Comparison of ENCODE assay signal across 9 mouse cellular contexts in the genomic region with DNA sequence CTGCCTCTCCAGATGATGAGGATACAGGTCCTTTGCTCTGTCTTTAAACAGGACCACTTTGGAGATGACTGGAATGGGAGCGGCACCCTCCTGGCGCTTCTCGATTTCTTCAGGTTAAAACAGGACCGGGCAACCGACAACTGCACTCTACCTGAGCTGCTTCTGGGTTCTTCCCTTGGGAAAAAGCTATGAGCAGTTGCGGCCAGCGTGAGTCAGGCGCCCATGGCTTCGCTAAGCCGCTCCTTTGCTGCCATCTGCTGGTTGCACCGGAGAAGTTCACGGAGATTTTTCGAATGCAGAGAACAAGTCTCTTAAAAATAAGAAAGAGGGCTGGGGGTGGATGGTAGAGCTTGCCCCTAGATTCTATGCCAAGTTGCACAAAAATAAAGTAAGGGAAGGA. TPM values are rescaled to one million over a fixed set of nuclear protein-coding genes. Genes with fewer than 3 reads are reported as not detected.
DNase-seq lines count a peak whose midpoint lies in the region; ATAC-seq and TF ChIP-seq lines count a peak whose summit lies in the region.
"Had no signal": no experiment of that assay in that cellular context is flagged by ENCODE, and none has a peak within 500 bp of the region (broad histone marks: within the 10 kb centered on the region; RNA-seq: fewer than 3 reads in every experiment).

No protein-coding gene starts in this region.

- DNase-seq in heart, adult 11 months: peak; percentile 93
- peak; percentile 83 for DNase-seq in R1 (ENCODE audit: low read depth, low spot score)
- peak; percentile 75 to 85 for DNase-seq in heart, postnatal 10 days
- peak; percentile 82 to 84 for DNase-seq in layer of hippocampus, postnatal 10 days (ENCODE audit: low spot score in 2 of 2)
- peak; percentile 76 for DNase-seq in lung, postnatal 36 days
- peak; percentile 56 for DNase-seq in splenic B cell, adult 2 months (ENCODE audit: low read depth, low spot score)

- no peak overlapping the region for H3K4me2 ChIP-seq in heart, embryonic 11.5 days

- H3K27ac ChIP-seq in heart, embryonic 11.5 days (ENCODE audit: low read depth, low read length): no peak overlapping the region
- H3K27ac ChIP-seq in cortical plate, adult 2 months (ENCODE audit: insufficient read depth, low read length): no peak overlapping the region

- H3K9ac ChIP-seq in heart, embryonic 11.5 days (ENCODE audit: low read depth, low read length): no peak overlapping the region

- no peak for ATAC-seq in heart, embryonic 11.5 days (replicated peaks; ENCODE audit: insufficient number of reproducible peaks, low FRiP score, low TSS enrichment)

- no peaks in the 10 kb centered on the region for H3K36me3 ChIP-seq in heart, embryonic 11.5 days (ENCODE audit: control insufficient read depth, insufficient read depth, low read length)
- H3K36me3 ChIP-seq in splenic B cell, adult 2 months (ENCODE audit: control insufficient read depth, insufficient read depth, low read length, poor library complexity, severe bottlenecking): no peaks in the 10 kb centered on the region

- peaks cover 5% of the 10 kb centered on the region for H3K4me1 ChIP-seq in heart, embryonic 11.5 days (ENCODE audit: control insufficient read depth, insufficient read depth, low read length)
- H3K4me1 ChIP-seq in cortical plate, adult 2 months (ENCODE audit: control insufficient read depth, insufficient read depth, low read length): no peaks in the 10 kb centered on the region
- H3K4me1 ChIP-seq: megakaryocyte, embryonic 14.5 days had no signal

- H3K9me3 ChIP-seq in heart, embryonic 11.5 days (replicated peaks; ENCODE audit: control insufficient read depth, low read length): no peaks in the 10 kb centered on the region
- H3K9me3 ChIP-seq: megakaryocyte, embryonic 14.5 days had no signal

- peaks cover 52% of the 10 kb centered on the region for H3K27me3 ChIP-seq in heart, embryonic 11.5 days (ENCODE audit: control insufficient read depth, insufficient read depth, low read length)
- H3K27me3 ChIP-seq in splenic B cell, adult 2 months (ENCODE audit: control insufficient read depth, insufficient read depth, low read length, poor library complexity, severe bottlenecking): peaks cover 1% of the 10 kb centered on the region

- TF ChIP-seq CTCF in cortical plate, adult 2 months (IDR thresholded peaks at IDR 0.05; ENCODE audit: extremely low read depth, insufficient read depth, low read length): peak; percentile 86

- intact Hi-C loops in heart, postnatal 10 days (cut with DNase I): loop anchor here (1.0 kb wide), 3 partner anchors 814 to 917 kb away; no protein-coding TSS in a partner anchor

- H3K4me3 ChIP-seq in heart, embryonic 11.5 days (ENCODE audit: low read depth, low read length): no peak overlapping the region
- no peak overlapping the region for H3K4me3 ChIP-seq in cortical plate, adult 2 months (ENCODE audit: insufficient read depth, low read length)
- H3K4me3 ChIP-seq: megakaryocyte, embryonic 14.5 days had no signal

- WGBS in heart, embryonic 11.5 days (ENCODE audit: insufficient replicate concordance): 1% methylated on average over 13 of the region's 13 CpGs

- no peak for TF ChIP-seq POLR2A in cortical plate, adult 2 months (IDR thresholded peaks at IDR 0.05; ENCODE audit: extremely low read depth, insufficient read depth, low read length)

RNA-seq across cellular contexts. Expression of gene Tbx3, which starts 20.6 kb away (rescaled TPM):
- polyA plus RNA-seq in heart, embryonic 11.5 days (2014; fragmentation: Nextera tagmentation; extraction: Ambion mirVana): 12.8 and 14.5 TPM in 2 replicates
- polyA plus RNA-seq in cortical plate, adult 2 months (2012; rRNA removed): 1.8 and 1.9 TPM in 2 replicates
- 10 to 100 TPM; 18.8 to 20.4 TPM for total RNA-seq in heart, postnatal 10 days (2021)
- 1 to 10 TPM; 3.0 to 3.6 TPM for total RNA-seq in layer of hippocampus, postnatal 10 days (2021)

Comparison
In these comparisons a context has a peak if more than half of its experiments do, and no peak if none do; other contexts are left out.
1. RNA of gene Tbx3, which starts 20.6 kb away (total RNA-seq): 18.8 to 20.4 TPM in heart, postnatal 10 days; 3.0 to 3.6 TPM in layer of hippocampus, postnatal 10 days; every median in the first group is over 4 times any median in the second.
2. Peak in every context shown above with its lines, with median percentiles within 50 percentile points of each other: DNase-seq.